Mouse (Mus musculus): ENCODE results near the gene Coq8b. TPM values are rescaled to one million over a fixed set of nuclear protein-coding genes. Genes with fewer than 3 reads are reported as not detected.

The Coq8b gene
- total and polyA plus RNA-seq, 2 experiments: 11.9 to 35.2 TPM

DNA sequence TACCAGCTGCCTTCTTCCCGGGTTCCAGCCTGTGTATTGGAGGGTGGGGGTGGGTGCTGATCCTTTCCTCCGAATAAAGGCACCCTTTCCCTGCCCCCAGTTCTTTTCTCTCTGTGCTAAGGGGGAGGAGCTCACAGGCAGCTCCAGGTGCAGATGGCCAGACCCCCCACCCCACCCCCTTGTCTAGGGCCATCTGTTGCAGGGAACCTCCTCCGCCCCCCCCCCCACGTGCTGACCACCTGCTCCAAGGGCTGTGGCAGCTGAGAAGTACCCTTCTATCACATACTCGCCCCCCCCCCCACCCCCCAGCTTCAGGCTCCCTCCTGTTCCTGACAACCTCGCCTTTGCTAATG is 25.0 kb downstream of the Coq8b start:
- Histone ChIP-seq H3K27ac (replicated peaks; ENCODE audit: insufficient read depth, low read depth, low read length) (peak overlapping the region; percentile 70), H3K9ac (ENCODE audit: low read depth, low read length) (peak overlapping the region; percentile 62)
- TF ChIP-seq POLR2A (IDR thresholded peaks at IDR 0.05; ENCODE audit: extremely low read depth, insufficient read depth, low read length) (no peak), CTCF (IDR thresholded peaks at IDR 0.05; ENCODE audit: low read depth, low read length) (no peak)

DNA sequence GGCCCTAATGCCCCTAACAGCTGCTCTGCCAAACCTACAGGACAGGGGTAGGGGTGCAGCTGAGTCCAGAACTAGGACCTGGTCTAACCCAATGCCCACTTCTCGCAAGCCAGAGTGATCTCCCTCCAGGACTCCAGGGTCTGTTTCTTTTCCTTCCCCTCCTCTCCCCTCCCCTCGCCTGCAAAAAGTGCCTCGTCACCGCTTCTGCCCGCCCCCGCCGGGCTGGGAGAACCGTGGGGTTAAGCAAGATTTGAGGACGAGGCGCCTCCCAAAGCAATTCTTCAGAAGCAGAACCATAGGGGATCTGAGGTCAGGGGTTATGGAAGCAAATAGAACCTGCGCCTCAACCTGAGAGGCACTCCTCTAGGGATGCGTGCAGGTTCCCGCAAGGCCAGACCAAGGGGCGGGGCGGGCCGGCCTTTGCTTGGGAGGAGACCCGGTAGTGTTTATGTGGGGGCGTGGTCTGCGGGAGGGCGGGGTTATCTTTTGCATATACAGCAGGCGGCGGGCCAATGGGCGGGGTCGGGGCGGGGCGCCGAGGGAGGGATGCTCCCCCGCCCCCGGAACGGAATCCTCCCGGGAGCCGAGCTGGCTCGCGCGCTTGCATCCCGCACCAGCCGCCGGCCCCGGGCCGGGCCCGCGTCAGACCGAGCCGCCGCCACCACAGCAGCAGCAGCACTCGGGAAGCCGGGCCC is 25.5 kb downstream of the Coq8b start, which contains the start of gene Numbl:
TSS of gene Numbl (plus strand) at position 229 of the 695 bp plus-strand sequence.
- DNase-seq (ENCODE audit: extremely low read depth, low read depth, low spot score): peak; percentile 64
- peaks cover 8% of the 10 kb centered on the region for H3K4me1 ChIP-seq (ENCODE audit: control insufficient read depth, insufficient read depth, low read length)
- H3K27me3 ChIP-seq (ENCODE audit: control insufficient read depth, insufficient read depth, low read length): no peaks in the 10 kb centered on the region
- peak within 1 kb of the TSS; percentile 70 for H3K27ac ChIP-seq (replicated peaks; ENCODE audit: insufficient read depth, low read depth, low read length)
- H3K9ac ChIP-seq (ENCODE audit: low read depth, low read length): peak within 1 kb of the TSS; percentile 66
- H3K4me3 ChIP-seq (ENCODE audit: insufficient read depth, low read depth, low read length): peak within 1 kb of the TSS; percentile 58
- no peak for TF ChIP-seq CTCF (IDR thresholded peaks at IDR 0.05; ENCODE audit: low read depth, low read length)
- TF ChIP-seq POLR2A (IDR thresholded peaks at IDR 0.05; ENCODE audit: extremely low read depth, insufficient read depth, low read length): no peak
- WGBS: under 1% methylated on average over 46 of the region's 47 CpGs
- H3K79me2 ChIP-seq (ENCODE audit: control insufficient read depth, insufficient read depth, low read length): no peaks in the 10 kb centered on the region
- H3K36me3 ChIP-seq (ENCODE audit: control insufficient read depth, insufficient read depth, low read length): no peaks in the 10 kb centered on the region

More for the DNA sequence above, 25.0 kb downstream of the Coq8b start:
- H3K4me1 ChIP-seq (ENCODE audit: control insufficient read depth, insufficient read depth, low read length): peaks cover 8% of the 10 kb centered on the region
- H3K36me3 ChIP-seq (ENCODE audit: control insufficient read depth, insufficient read depth, low read length): no peaks in the 10 kb centered on the region
- no peak for DNase-seq (ENCODE audit: extremely low read depth, low read depth, low spot score)
- WGBS: 12% methylated on average over 6 of the region's 6 CpGs
- no peaks in the 10 kb centered on the region for H3K27me3 ChIP-seq (ENCODE audit: control insufficient read depth, insufficient read depth, low read length)
- peak overlapping the region; percentile 58; the same call in 1 of the 2 replicates for H3K4me3 ChIP-seq (ENCODE audit: insufficient read depth, low read depth, low read length)
- H3K79me2 ChIP-seq (ENCODE audit: control insufficient read depth, insufficient read depth, low read length): no peaks in the 10 kb centered on the region

DNA sequence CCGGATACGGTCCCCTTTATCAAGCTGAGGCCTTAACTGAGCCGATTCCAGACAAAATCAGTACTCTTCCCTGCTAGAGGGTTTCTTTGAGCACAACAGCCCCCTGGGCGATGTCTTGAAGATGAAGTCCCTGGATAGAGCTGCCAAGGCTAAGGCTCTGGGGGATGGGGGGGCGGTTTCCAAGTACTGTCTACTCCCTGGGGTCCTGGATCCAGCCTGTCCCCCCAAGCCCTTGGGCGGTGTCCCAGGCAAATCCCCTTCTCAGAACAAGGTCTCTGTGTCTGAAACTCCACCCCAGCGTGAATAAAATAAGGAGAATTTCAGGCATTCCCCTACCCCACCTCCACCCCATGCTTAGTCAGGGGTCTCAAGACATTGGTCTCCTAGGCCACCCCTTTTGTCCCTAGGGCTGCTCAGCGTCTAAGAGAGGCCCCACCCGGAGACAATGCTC is 26.5 kb downstream of the Coq8b start:
- H3K9ac ChIP-seq (ENCODE audit: low read depth, low read length): peak overlapping the region; percentile 32; the same call in 1 of the 2 replicates
- H3K27ac ChIP-seq (replicated peaks; ENCODE audit: insufficient read depth, low read depth, low read length): no peak overlapping the region
- H3K4me3 ChIP-seq (ENCODE audit: insufficient read depth, low read depth, low read length): peak overlapping the region; percentile 58; the same call in 1 of the 2 replicates
- H3K79me2 ChIP-seq (ENCODE audit: control insufficient read depth, insufficient read depth, low read length): no peaks in the 10 kb centered on the region
- no peak for DNase-seq (ENCODE audit: extremely low read depth, low read depth, low spot score)
- H3K27me3 ChIP-seq (ENCODE audit: control insufficient read depth, insufficient read depth, low read length): no peaks in the 10 kb centered on the region
- peaks cover 8% of the 10 kb centered on the region for H3K4me1 ChIP-seq (ENCODE audit: control insufficient read depth, insufficient read depth, low read length)
- 43% methylated on average over 9 of the region's 9 CpGs for WGBS
- TF ChIP-seq POLR2A (IDR thresholded peaks at IDR 0.05; ENCODE audit: extremely low read depth, insufficient read depth, low read length) (no peak), CTCF (IDR thresholded peaks at IDR 0.05; ENCODE audit: low read depth, low read length) (no peak)
- H3K36me3 ChIP-seq (ENCODE audit: control insufficient read depth, insufficient read depth, low read length): no peaks in the 10 kb centered on the region

DNA sequence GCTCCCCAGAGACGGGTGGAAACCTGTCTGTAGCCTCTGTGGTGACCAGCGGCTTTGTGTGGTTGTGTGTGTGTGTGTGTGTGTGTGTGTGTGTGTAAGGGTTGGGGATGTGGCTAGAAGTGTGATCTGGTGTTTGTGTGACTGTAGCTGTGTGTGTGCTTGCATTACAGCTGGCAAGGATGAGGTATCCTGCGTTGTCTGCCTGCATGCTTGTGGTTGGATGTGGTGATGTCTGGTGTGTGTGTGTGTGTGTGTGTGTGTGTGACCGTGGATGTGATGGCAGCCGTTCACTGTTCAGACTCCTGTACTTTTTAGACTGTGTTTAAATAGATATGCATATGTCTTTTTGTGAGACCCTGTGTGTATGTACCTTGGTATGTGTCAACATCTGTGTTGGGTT is 26.9 kb downstream of the Coq8b start:
- DNase-seq (ENCODE audit: extremely low read depth, low read depth, low spot score): no peak
- Histone ChIP-seq H3K27me3 (ENCODE audit: control insufficient read depth, insufficient read depth, low read length) (no peaks in the 10 kb centered on the region), H3K79me2 (ENCODE audit: control insufficient read depth, insufficient read depth, low read length) (no peaks in the 10 kb centered on the region), H3K36me3 (ENCODE audit: control insufficient read depth, insufficient read depth, low read length) (no peaks in the 10 kb centered on the region), H3K9ac (ENCODE audit: low read depth, low read length) (no peak overlapping the region), H3K27ac (replicated peaks; ENCODE audit: insufficient read depth, low read depth, low read length) (no peak overlapping the region), H3K4me3 (ENCODE audit: insufficient read depth, low read depth, low read length) (no peak overlapping the region), H3K4me1 (ENCODE audit: control insufficient read depth, insufficient read depth, low read length) (peaks cover 8% of the 10 kb centered on the region)
- no peak for TF ChIP-seq POLR2A (IDR thresholded peaks at IDR 0.05; ENCODE audit: extremely low read depth, insufficient read depth, low read length)
- 70% methylated on average over 5 of the region's 5 CpGs for WGBS

DNA sequence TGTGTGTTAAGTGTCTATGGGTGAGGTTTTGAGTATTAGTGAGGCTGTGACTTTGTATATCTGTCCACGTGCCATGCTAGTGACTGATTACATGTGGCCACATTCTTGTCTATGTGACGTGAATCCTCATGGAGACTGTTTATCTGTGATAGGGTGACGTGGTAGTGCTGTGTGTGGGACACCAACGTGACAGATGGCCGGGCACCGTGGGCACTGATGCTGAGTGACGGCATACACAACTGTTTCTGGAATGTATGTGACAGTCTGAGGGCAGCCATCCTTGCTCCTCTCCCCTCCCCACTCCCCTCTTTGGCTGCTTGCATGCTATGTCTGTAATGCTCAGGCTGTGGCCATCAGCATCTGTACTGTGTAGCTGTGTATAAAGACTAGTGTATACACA is 28.0 kb downstream of the Coq8b start:
- Histone ChIP-seq H3K79me2 (ENCODE audit: control insufficient read depth, insufficient read depth, low read length) (no peaks in the 10 kb centered on the region), H3K27ac (replicated peaks; ENCODE audit: insufficient read depth, low read depth, low read length) (no peak overlapping the region), H3K4me1 (ENCODE audit: control insufficient read depth, insufficient read depth, low read length) (peaks cover 8% of the 10 kb centered on the region), H3K9ac (ENCODE audit: low read depth, low read length) (no peak overlapping the region), H3K27me3 (ENCODE audit: control insufficient read depth, insufficient read depth, low read length) (no peaks in the 10 kb centered on the region), H3K4me3 (ENCODE audit: insufficient read depth, low read depth, low read length) (no peak overlapping the region), H3K36me3 (ENCODE audit: control insufficient read depth, insufficient read depth, low read length) (no peaks in the 10 kb centered on the region)
- no peak for TF ChIP-seq CTCF (IDR thresholded peaks at IDR 0.05; ENCODE audit: low read depth, low read length)
- WGBS: 94% methylated on average over 7 of the region's 7 CpGs
- no peak for DNase-seq (ENCODE audit: extremely low read depth, low read depth, low spot score)

DNA sequence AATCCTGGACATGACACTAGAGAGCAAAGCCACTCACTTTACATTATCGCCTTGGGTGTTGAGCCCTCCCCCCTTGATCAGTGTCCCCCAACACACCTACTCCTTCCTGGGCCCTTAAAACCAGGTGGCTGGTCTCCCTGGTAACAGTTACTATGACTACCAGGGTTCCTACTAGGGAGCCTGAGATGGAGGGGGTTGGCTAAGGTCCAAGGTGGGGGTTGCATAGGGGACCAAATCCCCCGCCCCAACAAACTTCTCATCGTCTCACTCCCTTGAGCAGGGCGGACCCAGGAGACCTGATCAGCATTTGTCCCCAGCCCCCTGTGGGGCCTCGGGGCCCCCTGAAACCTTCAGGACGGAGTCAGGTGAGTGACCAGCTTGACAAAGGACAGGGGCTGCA is 29.1 kb downstream of the Coq8b start:
- H3K4me1 ChIP-seq (ENCODE audit: control insufficient read depth, insufficient read depth, low read length): peaks cover 8% of the 10 kb centered on the region
- H3K9ac ChIP-seq (ENCODE audit: low read depth, low read length): no peak overlapping the region
- no peak overlapping the region for H3K27ac ChIP-seq (replicated peaks; ENCODE audit: insufficient read depth, low read depth, low read length)
- WGBS: 92% methylated on average over 6 of the region's 6 CpGs
- no peaks in the 10 kb centered on the region for H3K27me3 ChIP-seq (ENCODE audit: control insufficient read depth, insufficient read depth, low read length)
- no peaks in the 10 kb centered on the region for H3K36me3 ChIP-seq (ENCODE audit: control insufficient read depth, insufficient read depth, low read length)
- DNase-seq (ENCODE audit: extremely low read depth, low read depth, low spot score): no peak
- no peak for TF ChIP-seq CTCF (IDR thresholded peaks at IDR 0.05; ENCODE audit: low read depth, low read length)
- no peak for TF ChIP-seq POLR2A (IDR thresholded peaks at IDR 0.05; ENCODE audit: extremely low read depth, insufficient read depth, low read length)
- no peaks in the 10 kb centered on the region for H3K79me2 ChIP-seq (ENCODE audit: control insufficient read depth, insufficient read depth, low read length)
- no peak overlapping the region for H3K4me3 ChIP-seq (ENCODE audit: insufficient read depth, low read depth, low read length)

Data from liver, adult 2 months (tissue).